Mouse (Mus musculus) effector memory CD4-positive, alpha-beta T cell, adult 7 months (primary cell): Measurements from ENCODE around the gene 4933407L21Rik. TPM values are rescaled to one million over a fixed set of nuclear protein-coding genes. Genes with fewer than 3 reads are reported as not detected.

ENCODE experiments used
- polyA plus RNA-seq: library from polyadenylated mRNA; unstranded; fragments of 100-300 nt; shearing (Covaris generic); gene quantifications from one replicate; pipeline ENCODE4 v1.2.1, GENCODE M21; 2017

4933407L21Rik gene
- polyA plus RNA-seq: 0.71 TPM

DNA sequence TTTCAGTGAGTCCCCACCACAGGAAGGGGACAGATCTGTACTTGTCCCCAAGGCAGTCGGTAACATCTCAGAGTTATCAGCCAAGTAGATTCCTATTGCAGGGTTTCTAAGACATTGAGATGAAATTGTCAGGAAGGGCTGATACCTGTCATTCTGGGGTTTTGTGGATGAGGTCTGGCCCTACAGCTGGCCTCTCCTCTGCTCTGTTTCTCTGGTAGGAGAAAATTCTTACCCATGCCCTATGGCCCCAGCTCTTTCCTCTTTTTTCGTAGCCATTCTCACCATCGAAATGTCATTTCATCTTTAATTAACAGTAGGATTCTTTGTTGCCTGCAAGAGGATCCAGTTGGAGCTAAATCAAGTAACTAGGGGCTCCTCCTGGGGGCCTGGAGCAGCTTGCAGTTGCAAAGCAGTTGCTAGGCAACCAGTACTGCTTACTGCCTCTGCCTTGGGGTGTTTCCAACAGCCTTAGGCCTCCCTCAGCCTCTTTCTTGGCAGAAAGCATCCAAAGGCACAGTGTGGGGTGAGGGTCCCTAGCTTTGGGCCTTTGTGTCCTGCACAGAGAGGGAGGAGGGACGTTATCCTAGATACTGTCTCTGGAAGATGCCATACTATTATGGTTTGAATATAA is at the start of gene 4933407L21Rik:
Gene 4933407L21Rik (plus strand): TSS at position 427 of the 631 bp plus-strand sequence.

DNA sequence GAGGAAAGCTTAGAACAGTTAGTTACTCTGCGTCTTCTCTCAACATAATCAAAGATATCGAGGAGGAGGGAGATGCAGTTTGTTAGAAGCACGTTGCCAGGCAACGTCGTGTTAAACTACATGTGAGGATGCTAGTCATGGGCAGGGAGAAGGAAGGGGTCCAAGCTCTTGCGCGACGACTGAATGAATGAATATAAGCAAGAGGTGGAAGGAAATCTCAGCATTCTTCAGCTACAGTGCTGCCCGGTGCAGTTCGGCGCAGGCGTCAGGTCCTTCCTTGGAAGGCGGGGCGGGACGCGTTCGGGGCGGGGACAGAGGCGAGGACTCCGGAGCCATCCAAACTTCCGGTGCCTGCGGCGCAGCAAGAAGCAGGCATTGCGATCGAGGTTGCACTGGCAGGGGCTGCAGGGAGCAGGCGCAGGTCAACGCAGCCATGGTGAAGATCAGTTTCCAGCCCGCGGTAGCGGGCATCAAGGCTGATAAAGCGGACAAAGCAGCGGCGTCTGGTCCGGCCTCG is 34.0 kb upstream of the 4933407L21Rik start, which contains the start of gene Itm2c:
Gene Itm2c (plus strand): TSS at position 51 of the 517 bp plus-strand sequence.

DNA sequence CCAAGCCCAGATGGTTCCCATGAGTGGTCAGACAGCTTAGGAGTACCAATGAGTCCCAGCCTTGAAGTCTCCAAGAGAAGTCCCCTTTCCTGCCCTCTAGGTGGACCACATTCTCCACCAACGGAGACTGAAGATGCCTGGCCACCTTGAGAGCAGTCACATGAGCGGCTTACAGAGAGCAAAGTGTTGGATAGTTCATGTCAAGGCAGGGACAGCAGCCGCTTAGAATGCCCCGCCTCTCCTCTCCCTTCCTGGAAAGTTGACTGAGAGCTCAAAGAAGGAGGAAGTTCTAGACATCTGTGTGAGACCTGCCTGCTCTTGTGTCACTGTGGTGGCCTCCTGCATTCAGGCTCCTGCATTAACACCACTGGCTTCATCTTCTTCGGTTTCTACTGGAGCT is 32.6 kb downstream of the 4933407L21Rik start, which contains the start of gene Gpr55:
Gene Gpr55 (minus strand): TSS at position 135 of the 400 bp plus-strand sequence.

Other genes with a start within 250 kb of the 4933407L21Rik start
- 27.2 TPM for gene A630001G21Rik, start 149.8 kb upstream of the 4933407L21Rik start, polyA plus RNA-seq
- 160 TPM for gene Cab39, start 135.0 kb upstream of the 4933407L21Rik start, polyA plus RNA-seq
- 196 TPM for gene Itm2c, start 34.2 kb upstream of the 4933407L21Rik start, polyA plus RNA-seq
- 11.1 TPM for gene Gpr55, start 32.5 kb downstream of the 4933407L21Rik start, polyA plus RNA-seq
- gene Spata3, start 88.3 kb downstream of the 4933407L21Rik start, polyA plus RNA-seq: not detected
- gene 2810459M11Rik, start 117.4 kb downstream of the 4933407L21Rik start, polyA plus RNA-seq: 0.38 TPM
- 63.9 TPM for gene Psmd1, start 135.9 kb downstream of the 4933407L21Rik start, polyA plus RNA-seq
- gene Htr2b, start 183.5 kb downstream of the 4933407L21Rik start, polyA plus RNA-seq: not detected
- not detected for gene Gm21972, start 205.2 kb downstream of the 4933407L21Rik start, polyA plus RNA-seq
- 6.5 TPM for gene Armc9, start 226.3 kb downstream of the 4933407L21Rik start, polyA plus RNA-seq